Mouse (Mus musculus) small intestine, adult 2 months (tissue): ENCODE data around the gene 2700049A03Rik.

Experiments used
- CTCF ChIP-seq: fragments of 200-500 bp; IDR thresholded peaks from 2 replicates; pipeline ENCODE4 v1.5.1; 2012; ENCODE audit warnings: low read depth, mild to moderate bottlenecking, control low read depth, inconsistent platforms, low read length, moderate library complexity, mixed read lengths; ENCODE audit not compliant: insufficient replicate concordance, insufficient read length; ENCODE audit errors: extremely low read depth
- POLR2A ChIP-seq: fragments of 200-500 bp; IDR thresholded peaks from 2 replicates; pipeline ENCODE4 v1.6.1; 2012; ENCODE audit warnings: low read depth, mild to moderate bottlenecking, control low read depth, inconsistent platforms, low read length, moderate library complexity

DNA sequence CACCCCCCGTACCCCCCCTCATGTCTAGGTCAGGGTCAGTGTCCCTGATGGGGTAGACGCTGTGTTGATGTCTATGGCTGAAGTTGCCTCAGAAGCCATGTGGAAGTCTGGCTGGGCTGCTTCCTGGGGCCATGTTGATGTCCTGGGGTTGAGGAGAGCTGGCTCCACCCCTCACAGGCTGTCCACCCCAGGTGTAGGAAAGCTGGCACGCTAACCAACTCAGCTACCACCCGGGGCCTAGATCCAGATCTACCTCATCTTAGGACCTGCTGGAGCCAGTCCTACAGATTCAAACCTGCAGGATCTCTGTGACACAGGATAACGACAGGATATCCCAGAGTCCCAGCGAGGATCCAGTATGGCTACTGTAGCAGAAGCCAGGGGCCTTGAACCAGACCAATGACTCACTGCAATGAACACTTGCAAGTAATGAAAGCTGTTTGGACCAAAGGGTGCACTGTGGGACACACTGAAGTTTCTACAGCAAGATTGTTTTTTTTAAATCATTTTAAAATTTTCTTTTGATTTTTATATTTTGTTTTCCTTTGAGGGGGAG, 29.4 kb upstream of the 2700049A03Rik start:
- TF ChIP-seq POLR2A (no peak), CTCF (no peak)
